Mouse (Mus musculus) inflammation-experienced regulatory T-cells, adult 6 months (primary cell): ENCODE data around the gene Mcm2. TPM values are rescaled to one million over a fixed set of nuclear protein-coding genes. Genes with fewer than 3 reads are reported as not detected.
A peak's percentile ranks its signal among the peaks of the same experiment; 100 is the strongest.

Source experiments
- ATAC-seq: one replicate; pipeline ENCODE4 v1.8.0; 2017
- polyA plus RNA-seq, 3 experiments: library from polyadenylated mRNA; unstranded; fragments of 100-300 nt; shearing (Covaris generic); gene quantifications; one replicate each; pipeline ENCODE4 v1.2.1; 2017

The Mcm2 gene
- polyA plus RNA-seq, result 10 to 100 TPM; 18.8 to 61.4 (median 19.9) TPM

GRCm38 (mm10) chr6:88898534-88899048 is at the start of gene Mcm2:
Gene Mcm2, minus strand, starts transcription at chr6:88898780.
- peak; percentile 76 for ATAC-seq

- no peak for ATAC-seq
Measured at GRCm38 (mm10) chr6:88947771-88948170, 49.2 kb upstream of the Mcm2 start.

GRCm38 (mm10) chr6:88946442-88946841 is 47.9 kb upstream of the Mcm2 start:
- ATAC-seq, result no peak

GRCm38 (mm10) chr6:88943666-88944065 is 45.1 kb upstream of the Mcm2 start:
- no peak for ATAC-seq

GRCm38 (mm10) chr6:88942595-88942994 is 44.0 kb upstream of the Mcm2 start:
- no peak for ATAC-seq

- ATAC-seq, result no peak
Measured at GRCm38 (mm10) chr6:88941628-88942027, 43.0 kb upstream of the Mcm2 start.

GRCm38 (mm10) chr6:88940090-88940916 is 41.7 kb upstream of the Mcm2 start:
- ATAC-seq, result peak; percentile 58

- ATAC-seq, result peak; percentile 49
Measured at GRCm38 (mm10) chr6:88939281-88940089, 40.9 kb upstream of the Mcm2 start.

- ATAC-seq, result no peak
Measured at GRCm38 (mm10) chr6:88938664-88939055, 40.1 kb upstream of the Mcm2 start.

- ATAC-seq, result no peak
Measured at GRCm38 (mm10) chr6:88937971-88938663, 39.5 kb upstream of the Mcm2 start.

- ATAC-seq, result no peak
Measured at GRCm38 (mm10) chr6:88937214-88937549, 38.6 kb upstream of the Mcm2 start.

GRCm38 (mm10) chr6:88936342-88937213 is 38.0 kb upstream of the Mcm2 start:
- no peak for ATAC-seq

- ATAC-seq, result no peak
Measured at GRCm38 (mm10) chr6:88935735-88936276, 37.2 kb upstream of the Mcm2 start.

GRCm38 (mm10) chr6:88934816-88935215 is 36.2 kb upstream of the Mcm2 start:
- no peak for ATAC-seq

GRCm38 (mm10) chr6:88934132-88934531 is 35.6 kb upstream of the Mcm2 start:
- ATAC-seq, result no peak

- ATAC-seq, result no peak
Measured at GRCm38 (mm10) chr6:88931449-88931848, 32.9 kb upstream of the Mcm2 start.

- ATAC-seq, result no peak
Measured at GRCm38 (mm10) chr6:88930049-88930448, 31.5 kb upstream of the Mcm2 start.

- no peak for ATAC-seq
Measured at GRCm38 (mm10) chr6:88929451-88929850, 30.9 kb upstream of the Mcm2 start.

- no peak for ATAC-seq
Measured at GRCm38 (mm10) chr6:88928576-88928975, 30.0 kb upstream of the Mcm2 start.

- no peak for ATAC-seq
Measured at GRCm38 (mm10) chr6:88928026-88928425, 29.4 kb upstream of the Mcm2 start.

GRCm38 (mm10) chr6:88927595-88927994 is 29.0 kb upstream of the Mcm2 start:
- peak; percentile 69 for ATAC-seq

- peak; percentile 38 for ATAC-seq
Measured at GRCm38 (mm10) chr6:88926870-88927269, 28.3 kb upstream of the Mcm2 start.
